Comparison of ENCODE assay signal across 9 mouse cellular contexts in the genomic region with DNA sequence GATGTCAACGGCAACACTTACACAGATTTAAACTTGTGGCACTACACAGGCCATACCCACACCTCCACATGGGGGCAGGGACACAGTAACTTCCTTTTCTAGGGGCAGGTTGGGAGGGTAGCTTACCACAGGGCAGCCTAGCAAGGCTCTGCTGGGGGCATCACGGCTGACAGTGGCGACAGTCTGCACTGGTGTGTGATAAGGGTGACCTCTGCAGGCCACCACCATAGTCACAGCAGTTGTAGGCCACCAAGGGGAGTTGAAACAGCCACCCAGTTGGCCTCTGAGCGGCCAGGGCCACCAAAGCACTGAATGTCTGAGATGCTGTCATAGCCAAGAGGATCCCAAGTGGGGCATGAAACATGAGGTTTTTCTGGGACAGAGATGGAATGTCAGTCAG. TPM values are rescaled to one million over a fixed set of nuclear protein-coding genes. Genes with fewer than 3 reads are reported as not detected.
A peak's percentile ranks its signal among the peaks of the same experiment; 100 is the strongest.
DNase-seq lines count a peak whose midpoint lies in the region; ATAC-seq and TF ChIP-seq lines count a peak whose summit lies in the region.
"Had no signal": no experiment of that assay in that cellular context is flagged by ENCODE, and none has a peak within 500 bp of the region (broad histone marks: within the 10 kb centered on the region; RNA-seq: fewer than 3 reads in every experiment).

No protein-coding gene starts in this region.

- ATAC-seq in hindbrain, embryonic 14.5 days (ENCODE audit: low FRiP score), result no peak; the same call in 1 of the 2 replicates
- peak; percentile 59 for ATAC-seq in heart, embryonic 16.5 days (replicated peaks; ENCODE audit: extremely low read depth, insufficient read depth, low FRiP score)
- ATAC-seq in liver, embryonic 14.5 days (ENCODE audit: insufficient read depth), result peak; percentile 55; the same call in 1 of the 2 replicates
- peak; percentile 55; the same call in 1 of the 2 replicates for ATAC-seq in neural tube, embryonic 12.5 days (ENCODE audit: low FRiP score, low read depth)

- no peak overlapping the region for H3K4me3 ChIP-seq in hindbrain, embryonic 10.5 days
- H3K4me3 ChIP-seq in hindbrain, embryonic 14.5 days (replicated peaks; ENCODE audit: low read length), result no peak overlapping the region
- H3K4me3 ChIP-seq in E14TG2a.4 (replicated peaks; ENCODE audit: low read length), result no peak overlapping the region
- no peak overlapping the region for H3K4me3 ChIP-seq in heart, embryonic 16.5 days (ENCODE audit: low read length)
- no peak overlapping the region for H3K4me3 ChIP-seq in liver, embryonic 14.5 days (ENCODE audit: insufficient read depth in 1 of 2, low read depth in 2 of 2, low read length in 2 of 2)
- no peak overlapping the region for H3K4me3 ChIP-seq in neural tube, embryonic 12.5 days
- H3K4me3 ChIP-seq: limb, embryonic 13.5 days had no signal

- H3K9me3 ChIP-seq in hindbrain, embryonic 10.5 days, result no peaks in the 10 kb centered on the region
- H3K9me3 ChIP-seq in hindbrain, embryonic 14.5 days (ENCODE audit: control insufficient read depth, low read length), result no peaks in the 10 kb centered on the region
- H3K9me3 ChIP-seq in E14TG2a.4 (ENCODE audit: low read length), result no peaks in the 10 kb centered on the region
- H3K9me3 ChIP-seq in heart, embryonic 16.5 days (replicated peaks; ENCODE audit: control insufficient read depth, low read length), result no peaks in the 10 kb centered on the region
- H3K9me3 ChIP-seq in liver, embryonic 14.5 days (ENCODE audit: control insufficient read depth, low read length), result no peaks in the 10 kb centered on the region
- no peaks in the 10 kb centered on the region for H3K9me3 ChIP-seq in neural tube, embryonic 12.5 days
- H3K9me3 ChIP-seq: limb, embryonic 13.5 days had no signal

- H3K27ac ChIP-seq in hindbrain, embryonic 10.5 days, result no peak overlapping the region
- no peak overlapping the region for H3K27ac ChIP-seq in hindbrain, embryonic 14.5 days
- H3K27ac ChIP-seq in heart, embryonic 16.5 days (ENCODE audit: low read length), result no peak overlapping the region
- no peak overlapping the region for H3K27ac ChIP-seq in liver, embryonic 14.5 days
- H3K27ac ChIP-seq in neural tube, embryonic 12.5 days, result no peak overlapping the region
- H3K27ac ChIP-seq: limb, embryonic 13.5 days had no signal

- DNase-seq in hindbrain, embryonic 10.5 days (ENCODE audit: low spot score), result peak; percentile 69
- no peak for DNase-seq in hindbrain, embryonic 14.5 days (ENCODE audit: low spot score)
- peak; percentile 25 for DNase-seq in cerebellum, adult 9-10 months
- DNase-seq in liver, embryonic 14.5 days (ENCODE audit: low read depth in 3 of 3, low spot score in 3 of 3), result no peak
- no peak for DNase-seq in urinary bladder, adult 2 months (ENCODE audit: low spot score)

- H3K4me1 ChIP-seq in hindbrain, embryonic 10.5 days (replicated peaks), result peaks cover 29% of the 10 kb centered on the region
- no peaks in the 10 kb centered on the region for H3K4me1 ChIP-seq in hindbrain, embryonic 14.5 days (replicated peaks; ENCODE audit: control insufficient read depth, insufficient read depth, low read length)
- H3K4me1 ChIP-seq in E14TG2a.4 (replicated peaks; ENCODE audit: low read depth, low read length), result peaks cover 21% of the 10 kb centered on the region
- peaks cover 8% of the 10 kb centered on the region for H3K4me1 ChIP-seq in heart, embryonic 16.5 days (ENCODE audit: control insufficient read depth, insufficient read depth, low read length)
- H3K4me1 ChIP-seq in liver, embryonic 14.5 days (replicated peaks; ENCODE audit: control insufficient read depth in 2 of 2, insufficient read depth in 2 of 2, low read length in 1 of 2), result peaks cover 0 to 10% of the 10 kb centered on the region in 2 experiments; a peak in 2 of 4 replicates
- H3K4me1 ChIP-seq in neural tube, embryonic 12.5 days, result peaks cover 7% of the 10 kb centered on the region

- H3K36me3 ChIP-seq in hindbrain, embryonic 10.5 days, result no peaks in the 10 kb centered on the region
- no peaks in the 10 kb centered on the region for H3K36me3 ChIP-seq in hindbrain, embryonic 14.5 days (replicated peaks; ENCODE audit: control insufficient read depth, insufficient read depth)
- no peaks in the 10 kb centered on the region for H3K36me3 ChIP-seq in E14TG2a.4 (ENCODE audit: insufficient read depth, low read length)
- no peaks in the 10 kb centered on the region for H3K36me3 ChIP-seq in heart, embryonic 16.5 days (ENCODE audit: control insufficient read depth, insufficient read depth)
- no peaks in the 10 kb centered on the region for H3K36me3 ChIP-seq in liver, embryonic 14.5 days (replicated peaks; ENCODE audit: control insufficient read depth, insufficient read depth, low read depth)
- no peaks in the 10 kb centered on the region for H3K36me3 ChIP-seq in neural tube, embryonic 12.5 days
- H3K36me3 ChIP-seq: limb, embryonic 13.5 days had no signal

- 0 out of 2 replicates have a peak, but pooled peaks have one; percentile 16 for TF ChIP-seq CTCF in E14TG2a.4 (conservative IDR thresholded peaks at IDR 0.05; ENCODE audit: low read length)
- TF ChIP-seq CTCF in liver, embryonic 14.5 days (IDR thresholded peaks at IDR 0.05; ENCODE audit: low read depth), result peak; percentile 82

- H3K4me2 ChIP-seq in hindbrain, embryonic 14.5 days (replicated peaks), result no peak overlapping the region
- no peak overlapping the region for H3K4me2 ChIP-seq in heart, embryonic 16.5 days (ENCODE audit: low read depth, low read length)
- H3K4me2 ChIP-seq in liver, embryonic 14.5 days (ENCODE audit: low read depth), result no peak overlapping the region
- no peak overlapping the region for H3K4me2 ChIP-seq in neural tube, embryonic 12.5 days (replicated peaks)
- H3K4me2 ChIP-seq: limb, embryonic 13.5 days had no signal

- no peak overlapping the region for H3K9ac ChIP-seq in hindbrain, embryonic 14.5 days
- H3K9ac ChIP-seq in heart, embryonic 16.5 days (ENCODE audit: low read length), result no peak overlapping the region
- no peak overlapping the region for H3K9ac ChIP-seq in liver, embryonic 14.5 days (replicated peaks)
- H3K9ac ChIP-seq in neural tube, embryonic 12.5 days, result no peak overlapping the region
- H3K9ac ChIP-seq: limb, embryonic 13.5 days had no signal

- TF ChIP-seq EP300 in liver, embryonic 14.5 days (IDR thresholded peaks at IDR 0.05; ENCODE audit: low read depth), result no peak

- 20% methylated on average over 4 of the region's 4 CpGs for WGBS in hindbrain, embryonic 10.5 days
- WGBS in hindbrain, embryonic 14.5 days, result 18% methylated on average over 4 of the region's 4 CpGs
- WGBS in heart, embryonic 16.5 days, result 6% methylated on average over 4 of the region's 4 CpGs
- 9% methylated on average over 4 of the region's 4 CpGs for WGBS in liver, embryonic 14.5 days (ENCODE audit: insufficient replicate concordance)
- 18% methylated on average over 4 of the region's 4 CpGs for WGBS in neural tube, embryonic 12.5 days

- no peaks in the 10 kb centered on the region; the same call in 1 of the 2 replicates for H3K27me3 ChIP-seq in hindbrain, embryonic 10.5 days (ENCODE audit: insufficient read depth, poor library complexity, severe bottlenecking)
- H3K27me3 ChIP-seq in hindbrain, embryonic 14.5 days (ENCODE audit: control insufficient read depth, insufficient read depth, low read length), result no peaks in the 10 kb centered on the region
- no peaks in the 10 kb centered on the region for H3K27me3 ChIP-seq in E14TG2a.4 (ENCODE audit: insufficient read depth, low read length)
- H3K27me3 ChIP-seq in heart, embryonic 16.5 days (ENCODE audit: control insufficient read depth, insufficient read depth, low read length), result no peaks in the 10 kb centered on the region
- no peaks in the 10 kb centered on the region for H3K27me3 ChIP-seq in liver, embryonic 14.5 days (ENCODE audit: control insufficient read depth, insufficient read depth, low read length)
- H3K27me3 ChIP-seq in neural tube, embryonic 12.5 days (replicated peaks), result no peaks in the 10 kb centered on the region
- H3K27me3 ChIP-seq: limb, embryonic 13.5 days had no signal

RNA-seq across cellular contexts. Expression of a gene that starts 13.6 kb away (rescaled TPM):
- 78.3 and 101 TPM in 2 replicates for polyA plus RNA-seq in hindbrain, embryonic 10.5 days (2016; fragmentation: Nextera tagmentation; extraction: Ambion mirVana)
- polyA plus RNA-seq in hindbrain, embryonic 14.5 days (2014; fragmentation: Nextera tagmentation; extraction: Ambion mirVana), result 62.2 and 69.2 TPM in 2 replicates
- 188 and 216 TPM in 2 replicates for polyA plus RNA-seq in heart, embryonic 16.5 days (2015; fragmentation: Nextera tagmentation; extraction: Ambion mirVana)
- 61.7 and 68.0 TPM in 2 replicates for polyA plus RNA-seq in liver, embryonic 14.5 days (2012; rRNA removed)
- polyA plus RNA-seq in liver, embryonic 14.5 days (2014; fragmentation: Nextera tagmentation; extraction: Ambion mirVana), result 46.8 and 47.6 TPM in 2 replicates
- 74.8 and 76.1 TPM in 2 replicates for polyA plus RNA-seq in neural tube, embryonic 12.5 days (2016; fragmentation: Nextera tagmentation; extraction: Ambion mirVana)
- polyA plus RNA-seq in urinary bladder, adult 2 months (2012; rRNA removed), result 155 and 208 TPM in 2 replicates

RNA-seq across cellular contexts. Expression of a gene that starts 20.2 kb away (rescaled TPM):
- polyA plus RNA-seq in hindbrain, embryonic 10.5 days (2016; fragmentation: Nextera tagmentation; extraction: Ambion mirVana), result not detected in 2 replicates
- not detected in 2 replicates for polyA plus RNA-seq in hindbrain, embryonic 14.5 days (2014; fragmentation: Nextera tagmentation; extraction: Ambion mirVana)
- polyA plus RNA-seq in heart, embryonic 16.5 days (2015; fragmentation: Nextera tagmentation; extraction: Ambion mirVana), result not detected in 2 replicates
- polyA plus RNA-seq in liver, embryonic 14.5 days (2012; rRNA removed), result not detected in 2 replicates
- polyA plus RNA-seq in liver, embryonic 14.5 days (2014; fragmentation: Nextera tagmentation; extraction: Ambion mirVana), result not detected in 2 replicates
- polyA plus RNA-seq in neural tube, embryonic 12.5 days (2016; fragmentation: Nextera tagmentation; extraction: Ambion mirVana), result not detected in 2 replicates
- not detected in 2 replicates for polyA plus RNA-seq in urinary bladder, adult 2 months (2012; rRNA removed)
- polyA plus RNA-seq: limb, embryonic 13.5 days had no signal

RNA-seq across cellular contexts. Expression of a gene that starts 38.0 kb away (rescaled TPM):
- 12.3 and 13.5 TPM in 2 replicates for polyA plus RNA-seq in hindbrain, embryonic 10.5 days (2016; fragmentation: Nextera tagmentation; extraction: Ambion mirVana)
- polyA plus RNA-seq in hindbrain, embryonic 14.5 days (2014; fragmentation: Nextera tagmentation; extraction: Ambion mirVana), result 5.6 and 6.6 TPM in 2 replicates
- 25.9 and 28.5 TPM in 2 replicates for polyA plus RNA-seq in heart, embryonic 16.5 days (2015; fragmentation: Nextera tagmentation; extraction: Ambion mirVana)
- 27.2 and 29.8 TPM in 2 replicates for polyA plus RNA-seq in liver, embryonic 14.5 days (2012; rRNA removed)
- polyA plus RNA-seq in liver, embryonic 14.5 days (2014; fragmentation: Nextera tagmentation; extraction: Ambion mirVana), result 31.4 and 32.8 TPM in 2 replicates
- polyA plus RNA-seq in neural tube, embryonic 12.5 days (2016; fragmentation: Nextera tagmentation; extraction: Ambion mirVana), result 7.1 TPM in 2 replicates
- polyA plus RNA-seq in urinary bladder, adult 2 months (2012; rRNA removed), result 48.3 and 63.6 TPM in 2 replicates

RNA-seq across cellular contexts. Expression of a gene that starts 49.8 kb away (rescaled TPM):
- 39.1 and 46.4 TPM in 2 replicates for polyA plus RNA-seq in hindbrain, embryonic 10.5 days (2016; fragmentation: Nextera tagmentation; extraction: Ambion mirVana)
- polyA plus RNA-seq in hindbrain, embryonic 14.5 days (2014; fragmentation: Nextera tagmentation; extraction: Ambion mirVana), result 23.3 and 25.6 TPM in 2 replicates
- polyA plus RNA-seq in heart, embryonic 16.5 days (2015; fragmentation: Nextera tagmentation; extraction: Ambion mirVana), result 17.9 and 21.8 TPM in 2 replicates
- 1.7 and 1.8 TPM in 2 replicates for polyA plus RNA-seq in liver, embryonic 14.5 days (2012; rRNA removed)
- polyA plus RNA-seq in liver, embryonic 14.5 days (2014; fragmentation: Nextera tagmentation; extraction: Ambion mirVana), result 2.1 and 2.3 TPM in 2 replicates
- 44.7 and 48.2 TPM in 2 replicates for polyA plus RNA-seq in neural tube, embryonic 12.5 days (2016; fragmentation: Nextera tagmentation; extraction: Ambion mirVana)
- 21.4 and 33.4 TPM in 2 replicates for polyA plus RNA-seq in urinary bladder, adult 2 months (2012; rRNA removed)

Comparison
In these comparisons a context has a peak if more than half of its experiments do, and no peak if none do; other contexts are left out.
1. DNase-seq: peak in hindbrain, embryonic 10.5 days (single experiment) and cerebellum, adult 9-10 months (single experiment); none in hindbrain, embryonic 14.5 days (single experiment), liver, embryonic 14.5 days (0 of 3) and urinary bladder, adult 2 months (single experiment).